Mouse (Mus musculus) fat pad, adult 2 months (tissue): Measurements from ENCODE around the gene Slf2.

Source experiments
- DNase-seq: peaks from one replicate; pipeline ENCODE4 v3.0.0-alpha.2; 2011; ENCODE audit warnings: low read depth, low spot score; ENCODE audit errors: extremely low read depth

Gene Slf2

GRCm38 (mm10) chr19:44930744-44931453 lies at the start of gene Slf2:
Gene Slf2, plus strand, starts transcription at chr19:44931151.
- peak; percentile 58 for DNase-seq

GRCm38 (mm10) chr19:44882552-44883024 lies 48.4 kb upstream of the Slf2 start:
- no peak for DNase-seq

- DNase-seq: no peak
Observed at GRCm38 (mm10) chr19:44884331-44884730, 46.6 kb upstream of the Slf2 start.

- no peak for DNase-seq
Observed at GRCm38 (mm10) chr19:44886475-44886874, 44.5 kb upstream of the Slf2 start.

- DNase-seq: no peak
Observed at GRCm38 (mm10) chr19:44887679-44888235, 43.2 kb upstream of the Slf2 start.

- no peak for DNase-seq
Observed at GRCm38 (mm10) chr19:44889548-44889947, 41.4 kb upstream of the Slf2 start.

- no peak for DNase-seq
Observed at GRCm38 (mm10) chr19:44891446-44891845, 39.5 kb upstream of the Slf2 start.

GRCm38 (mm10) chr19:44893231-44893871 lies 37.6 kb upstream of the Slf2 start:
- no peak for DNase-seq

GRCm38 (mm10) chr19:44895245-44895644 lies 35.7 kb upstream of the Slf2 start:
- no peak for DNase-seq

GRCm38 (mm10) chr19:44896450-44896849 lies 34.5 kb upstream of the Slf2 start:
- no peak for DNase-seq

GRCm38 (mm10) chr19:44897521-44897920 lies 33.4 kb upstream of the Slf2 start:
- DNase-seq: no peak

- no peak for DNase-seq
Observed at GRCm38 (mm10) chr19:44898646-44899045, 32.3 kb upstream of the Slf2 start.

- DNase-seq: no peak
Observed at GRCm38 (mm10) chr19:44899104-44899793, 31.7 kb upstream of the Slf2 start.

- DNase-seq: no peak
Observed at GRCm38 (mm10) chr19:44899947-44900773, 30.8 kb upstream of the Slf2 start.

- DNase-seq: no peak
Observed at GRCm38 (mm10) chr19:44901047-44901446, 29.9 kb upstream of the Slf2 start.

GRCm38 (mm10) chr19:44902324-44902723 lies 28.6 kb upstream of the Slf2 start:
- DNase-seq: no peak

GRCm38 (mm10) chr19:44903343-44904000 lies 27.5 kb upstream of the Slf2 start:
- no peak for DNase-seq

- DNase-seq: no peak
Observed at GRCm38 (mm10) chr19:44904141-44904720, 26.7 kb upstream of the Slf2 start.

- no peak for DNase-seq
Observed at GRCm38 (mm10) chr19:44905316-44905715, 25.6 kb upstream of the Slf2 start.
